Mouse (Mus musculus): ENCODE data around the gene Arhgef11. TPM values are rescaled to one million over a fixed set of nuclear protein-coding genes. Genes with fewer than 3 reads are reported as not detected.

Gene Arhgef11
- polyA plus RNA-seq, 1 experiment from 2014 or later = 19.5 TPM

- ATAC-seq (ENCODE audit: low FRiP score) = no peak
These were observed 101.2 kb downstream of the Arhgef11 start for GRCm38 (mm10) chr3:87718525-87718924.

GRCm38 (mm10) chr3:87724556-87724955 is 107.2 kb downstream of the Arhgef11 start:
- H3K4me1 ChIP-seq = no peaks in the 10 kb centered on the region
- no peak overlapping the region for H3K9ac ChIP-seq (replicated peaks)
- H3K9me3 ChIP-seq (replicated peaks) = no peaks in the 10 kb centered on the region
- H3K27ac ChIP-seq (replicated peaks) = no peak overlapping the region
- ATAC-seq (ENCODE audit: low FRiP score) = no peak
- H3K36me3 ChIP-seq = peaks cover 92% of the 10 kb centered on the region
- WGBS = 77% methylated on average over 6 of the region's 6 CpGs
- H3K4me2 ChIP-seq = no peak overlapping the region
- H3K27me3 ChIP-seq (replicated peaks) = no peaks in the 10 kb centered on the region
- H3K4me3 ChIP-seq (replicated peaks) = no peak overlapping the region

More at GRCm38 (mm10) chr3:87718525-87718924, 101.2 kb downstream of the Arhgef11 start:
- Histone ChIP-seq H3K9me3 (replicated peaks) (no peaks in the 10 kb centered on the region), H3K9ac (replicated peaks) (no peak overlapping the region), H3K27me3 (replicated peaks) (no peaks in the 10 kb centered on the region), H3K27ac (replicated peaks) (no peak overlapping the region), H3K4me1 (no peaks in the 10 kb centered on the region), H3K36me3 (peaks cover 93% of the 10 kb centered on the region), H3K4me2 (no peak overlapping the region), H3K4me3 (replicated peaks) (no peak overlapping the region)
- WGBS = 95% methylated on average over 2 of the region's 2 CpGs

- 98% methylated on average over 16 of the region's 16 CpGs for WGBS
- H3K36me3 ChIP-seq = peaks cover 94% of the 10 kb centered on the region
- no peak overlapping the region for H3K4me3 ChIP-seq (replicated peaks)
- ATAC-seq (ENCODE audit: low FRiP score) = no peak
- no peak overlapping the region for H3K9ac ChIP-seq (replicated peaks)
- H3K9me3 ChIP-seq (replicated peaks) = no peaks in the 10 kb centered on the region
- H3K27ac ChIP-seq (replicated peaks) = no peak overlapping the region
- no peak overlapping the region for H3K4me2 ChIP-seq
- no peaks in the 10 kb centered on the region for H3K27me3 ChIP-seq (replicated peaks)
- H3K4me1 ChIP-seq = no peaks in the 10 kb centered on the region
These were observed 108.2 kb downstream of the Arhgef11 start for GRCm38 (mm10) chr3:87725396-87726160.

GRCm38 (mm10) chr3:87726191-87726590 is 108.8 kb downstream of the Arhgef11 start:
- no peak overlapping the region for H3K4me3 ChIP-seq (replicated peaks)
- H3K4me2 ChIP-seq = no peak overlapping the region
- WGBS = 94% methylated on average over 7 of the region's 7 CpGs
- H3K4me1 ChIP-seq = no peaks in the 10 kb centered on the region
- H3K27ac ChIP-seq (replicated peaks) = no peak overlapping the region
- no peak overlapping the region for H3K9ac ChIP-seq (replicated peaks)
- H3K27me3 ChIP-seq (replicated peaks) = no peaks in the 10 kb centered on the region
- ATAC-seq (ENCODE audit: low FRiP score) = no peak
- H3K36me3 ChIP-seq = peaks cover 94% of the 10 kb centered on the region
- H3K9me3 ChIP-seq (replicated peaks) = no peaks in the 10 kb centered on the region

- 90% methylated on average over 6 of the region's 6 CpGs for WGBS
- Histone ChIP-seq H3K27me3 (replicated peaks) (no peaks in the 10 kb centered on the region), H3K4me3 (replicated peaks) (no peak overlapping the region), H3K4me1 (no peaks in the 10 kb centered on the region), H3K9ac (replicated peaks) (no peak overlapping the region), H3K4me2 (no peak overlapping the region), H3K9me3 (replicated peaks) (no peaks in the 10 kb centered on the region), H3K27ac (replicated peaks) (no peak overlapping the region), H3K36me3 (peaks cover 95% of the 10 kb centered on the region)
- ATAC-seq (ENCODE audit: low FRiP score) = no peak
These were observed 111.3 kb downstream of the Arhgef11 start for GRCm38 (mm10) chr3:87728696-87729095.

- Histone ChIP-seq H3K27ac (replicated peaks) (no peak overlapping the region), H3K4me3 (replicated peaks) (no peak overlapping the region), H3K27me3 (replicated peaks) (no peaks in the 10 kb centered on the region), H3K9me3 (replicated peaks) (no peaks in the 10 kb centered on the region), H3K36me3 (peaks cover 93% of the 10 kb centered on the region), H3K9ac (replicated peaks) (no peak overlapping the region), H3K4me1 (no peaks in the 10 kb centered on the region), H3K4me2 (no peak overlapping the region)
- no peak for ATAC-seq (ENCODE audit: low FRiP score)
- WGBS = 88% methylated on average over 4 of the region's 4 CpGs
These were observed 115.7 kb downstream of the Arhgef11 start for GRCm38 (mm10) chr3:87733098-87733497.

- Histone ChIP-seq H3K4me3 (replicated peaks) (no peak overlapping the region), H3K4me2 (no peak overlapping the region), H3K27me3 (replicated peaks) (no peaks in the 10 kb centered on the region), H3K9me3 (replicated peaks) (no peaks in the 10 kb centered on the region), H3K36me3 (peaks cover 90% of the 10 kb centered on the region), H3K9ac (replicated peaks) (no peak overlapping the region), H3K27ac (replicated peaks) (no peak overlapping the region), H3K4me1 (no peaks in the 10 kb centered on the region)
- WGBS = 87% methylated on average over 11 of the region's 11 CpGs
- ATAC-seq (ENCODE audit: low FRiP score) = no peak
These were observed 116.8 kb downstream of the Arhgef11 start for GRCm38 (mm10) chr3:87733984-87734761.

GRCm38 (mm10) chr3:87735335-87735734 is 118.0 kb downstream of the Arhgef11 start:
- H3K36me3 ChIP-seq = peaks cover 86% of the 10 kb centered on the region
- H3K27ac ChIP-seq (replicated peaks) = no peak overlapping the region
- no peak overlapping the region for H3K4me3 ChIP-seq (replicated peaks)
- no peak overlapping the region for H3K9ac ChIP-seq (replicated peaks)
- ATAC-seq (ENCODE audit: low FRiP score) = no peak
- no peak overlapping the region for H3K4me2 ChIP-seq
- H3K9me3 ChIP-seq (replicated peaks) = no peaks in the 10 kb centered on the region
- no peaks in the 10 kb centered on the region for H3K4me1 ChIP-seq
- no peaks in the 10 kb centered on the region for H3K27me3 ChIP-seq (replicated peaks)
- WGBS = 90% methylated on average over 9 of the region's 9 CpGs

GRCm38 (mm10) chr3:87738906-87739305 is 121.5 kb downstream of the Arhgef11 start:
- H3K27ac ChIP-seq (replicated peaks) = no peak overlapping the region
- no peak overlapping the region for H3K9ac ChIP-seq (replicated peaks)
- H3K4me3 ChIP-seq (replicated peaks) = no peak overlapping the region
- WGBS = 48% methylated on average over 5 of the region's 5 CpGs
- peaks cover 53% of the 10 kb centered on the region for H3K36me3 ChIP-seq
- no peaks in the 10 kb centered on the region for H3K9me3 ChIP-seq (replicated peaks)
- no peaks in the 10 kb centered on the region for H3K4me1 ChIP-seq
- H3K27me3 ChIP-seq (replicated peaks) = no peaks in the 10 kb centered on the region
- no peak for ATAC-seq (ENCODE audit: low FRiP score)
- no peak overlapping the region for H3K4me2 ChIP-seq

- H3K27ac ChIP-seq (replicated peaks) = no peak overlapping the region
- H3K36me3 ChIP-seq = peaks cover 22% of the 10 kb centered on the region
- WGBS = 87% methylated on average over 3 of the region's 3 CpGs
- no peaks in the 10 kb centered on the region for H3K9me3 ChIP-seq (replicated peaks)
- no peak overlapping the region for H3K9ac ChIP-seq (replicated peaks)
- no peaks in the 10 kb centered on the region for H3K27me3 ChIP-seq (replicated peaks)
- H3K4me3 ChIP-seq (replicated peaks) = no peak overlapping the region
- peaks cover 13% of the 10 kb centered on the region for H3K4me1 ChIP-seq
- H3K4me2 ChIP-seq = no peak overlapping the region
- no peak for ATAC-seq (ENCODE audit: low FRiP score)
These were observed 124.7 kb downstream of the Arhgef11 start for GRCm38 (mm10) chr3:87742013-87742412.

GRCm38 (mm10) chr3:87742735-87743134 is 125.4 kb downstream of the Arhgef11 start:
- H3K9me3 ChIP-seq (replicated peaks) = no peaks in the 10 kb centered on the region
- ATAC-seq (ENCODE audit: low FRiP score) = no peak
- H3K27ac ChIP-seq (replicated peaks) = no peak overlapping the region
- no peak overlapping the region for H3K9ac ChIP-seq (replicated peaks)
- H3K4me1 ChIP-seq = peaks cover 13% of the 10 kb centered on the region
- peaks cover 18% of the 10 kb centered on the region for H3K36me3 ChIP-seq
- no peak overlapping the region for H3K4me2 ChIP-seq
- no peak overlapping the region for H3K4me3 ChIP-seq (replicated peaks)
- WGBS = 89% methylated on average over 16 of the region's 16 CpGs
- no peaks in the 10 kb centered on the region for H3K27me3 ChIP-seq (replicated peaks)

- ATAC-seq (ENCODE audit: low FRiP score) = no peak
- Histone ChIP-seq H3K4me1 (peaks cover 16% of the 10 kb centered on the region), H3K27me3 (replicated peaks) (no peaks in the 10 kb centered on the region), H3K4me2 (no peak overlapping the region), H3K36me3 (peaks cover 8% of the 10 kb centered on the region; the same call in 1 of the 2 replicates), H3K27ac (replicated peaks) (no peak overlapping the region), H3K9ac (replicated peaks) (no peak overlapping the region), H3K4me3 (replicated peaks) (no peak overlapping the region), H3K9me3 (replicated peaks) (no peaks in the 10 kb centered on the region)
- WGBS = 81% methylated on average over 4 of the region's 4 CpGs
These were observed 126.6 kb downstream of the Arhgef11 start for GRCm38 (mm10) chr3:87743927-87744326.
